Mouse (Mus musculus): ENCODE results near the gene AW822073.

DNA sequence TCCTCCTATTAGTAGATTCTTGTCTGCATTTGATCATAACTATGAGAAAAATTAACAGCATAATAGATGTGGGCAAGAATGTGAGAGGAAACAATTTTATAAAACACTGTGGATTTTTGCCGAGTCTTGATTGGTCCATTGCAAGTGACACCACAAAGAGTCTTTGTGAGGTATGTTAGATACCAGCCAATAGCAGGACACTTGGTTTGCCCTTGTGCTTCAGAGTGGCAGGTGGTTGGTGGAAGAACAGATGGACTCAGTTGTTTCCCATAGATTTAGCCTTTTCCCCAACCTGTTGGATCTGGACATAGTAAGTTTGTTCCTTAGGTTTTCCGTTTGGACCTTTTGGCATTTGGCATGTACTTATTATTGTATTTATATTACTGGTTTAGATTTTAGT lies 13.5 kb downstream of the AW822073 start:
- no peak for TF ChIP-seq CTCF (IDR thresholded peaks at IDR 0.05; ENCODE audit: low read depth)
- no peak for TF ChIP-seq EP300 (IDR thresholded peaks at IDR 0.05; ENCODE audit: low read depth)

All from heart, postnatal 0 days (tissue).